Mouse (Mus musculus): ENCODE results near the gene Kdr.

Gene Kdr

GRCm38 (mm10) chr5:75900231-75900920 lies 77.9 kb downstream of the Kdr start:
- DNase-seq = no peak

DNA sequence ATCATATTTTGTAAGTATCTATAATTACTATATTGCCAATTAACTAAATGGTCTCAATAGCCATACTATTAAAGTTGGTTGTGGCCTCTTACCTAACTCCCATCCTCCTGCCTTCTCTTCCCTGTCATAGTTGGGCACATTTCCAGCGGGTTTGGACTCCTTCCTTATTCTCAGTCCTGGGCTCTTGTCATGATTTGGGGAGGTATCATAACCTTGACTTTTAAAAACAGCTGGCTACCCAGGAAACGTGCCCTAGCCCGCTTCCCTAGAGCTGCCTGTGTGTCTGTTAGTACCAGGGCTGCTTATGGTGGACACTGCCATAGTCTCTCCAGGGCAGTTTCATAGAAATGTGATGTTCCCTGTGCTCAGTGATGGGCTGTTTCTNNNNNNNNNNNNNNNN lies 82.9 kb downstream of the Kdr start:
- DNase-seq = no peak

DNA sequence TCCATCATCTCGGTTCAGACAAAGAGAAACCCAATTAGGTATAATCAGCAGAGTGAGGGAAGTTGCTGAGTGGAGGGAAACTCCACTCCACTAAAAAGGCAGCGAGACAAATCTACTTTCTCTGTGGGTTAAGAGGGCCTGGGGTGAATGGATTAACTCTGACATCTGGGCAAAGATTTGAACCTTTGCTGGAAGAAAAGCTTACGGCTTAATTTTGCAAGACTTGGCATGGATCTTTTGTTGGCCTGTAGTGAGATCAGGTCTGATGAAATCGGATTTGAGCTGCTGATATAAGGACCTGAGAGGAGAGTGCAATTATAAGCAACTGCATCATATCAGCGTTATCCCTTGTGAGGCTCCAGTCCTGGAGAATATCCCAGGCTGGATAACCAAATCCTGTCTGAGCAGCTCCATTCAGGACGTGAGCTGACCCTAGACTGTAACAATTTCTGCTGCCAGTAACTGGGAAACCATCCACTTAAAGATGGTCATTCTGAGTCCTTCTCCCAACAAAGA lies 85.2 kb downstream of the Kdr start:
- DNase-seq = no peak
